Mouse (Mus musculus) macrophage (primary cell): Measurements from ENCODE around the gene Zfp639. TPM values are rescaled to one million over a fixed set of nuclear protein-coding genes. Genes with fewer than 3 reads are reported as not detected.

Experiments
- H3K27ac ChIP-seq: fragments of 350-480 bp; formaldehyde crosslinking; 2 replicates; pipeline ENCODE4 v1.9.0; 2021
- H3K36me3 ChIP-seq: fragments of 350-480 bp; formaldehyde crosslinking; 2 replicates; pipeline ENCODE4 v1.9.0; 2021; ENCODE audit errors: inconsistent target
- H3K4me3 ChIP-seq: fragments of 350-480 bp; formaldehyde crosslinking; 2 replicates; pipeline ENCODE4 v1.9.0; 2021; ENCODE audit errors: inconsistent target
- H3K79me2 ChIP-seq: fragments of 350-480 bp; formaldehyde crosslinking; 2 replicates; pipeline ENCODE4 v1.9.0; 2021; ENCODE audit errors: inconsistent target
- WGBS: methylation state at CpG from one replicate; pipeline ENCODE4 v1.1.7; 2026; ENCODE audit warnings: inconsistent platforms; ENCODE audit not compliant: missing documents; 5-methylcytosine and 5-hydroxymethylcytosine counted together
- polyA plus RNA-seq: library from polyadenylated mRNA; stranded (reverse); fragments of 250-400 nt; gene quantifications from 3 replicates; pipeline ENCODE4 v1.2.4, GENCODE M21; 2018; ENCODE audit warnings: inconsistent platforms

Gene Zfp639
- polyA plus RNA-seq, 1 experiment from 2014 or later: 31.2 TPM

GRCm38 (mm10) chr3:32492097-32493090 lies 17.7 kb upstream of the Zfp639 start, which contains the start of gene Kcnmb3:
Gene Kcnmb3, minus strand, starts transcription at chr3:32492231.
- 82% methylated on average over 11 of the region's 11 CpGs for WGBS
- Histone ChIP-seq H3K4me3 (no peak within 1 kb of the TSS), H3K27ac (no peak within 1 kb of the TSS)

DNA sequence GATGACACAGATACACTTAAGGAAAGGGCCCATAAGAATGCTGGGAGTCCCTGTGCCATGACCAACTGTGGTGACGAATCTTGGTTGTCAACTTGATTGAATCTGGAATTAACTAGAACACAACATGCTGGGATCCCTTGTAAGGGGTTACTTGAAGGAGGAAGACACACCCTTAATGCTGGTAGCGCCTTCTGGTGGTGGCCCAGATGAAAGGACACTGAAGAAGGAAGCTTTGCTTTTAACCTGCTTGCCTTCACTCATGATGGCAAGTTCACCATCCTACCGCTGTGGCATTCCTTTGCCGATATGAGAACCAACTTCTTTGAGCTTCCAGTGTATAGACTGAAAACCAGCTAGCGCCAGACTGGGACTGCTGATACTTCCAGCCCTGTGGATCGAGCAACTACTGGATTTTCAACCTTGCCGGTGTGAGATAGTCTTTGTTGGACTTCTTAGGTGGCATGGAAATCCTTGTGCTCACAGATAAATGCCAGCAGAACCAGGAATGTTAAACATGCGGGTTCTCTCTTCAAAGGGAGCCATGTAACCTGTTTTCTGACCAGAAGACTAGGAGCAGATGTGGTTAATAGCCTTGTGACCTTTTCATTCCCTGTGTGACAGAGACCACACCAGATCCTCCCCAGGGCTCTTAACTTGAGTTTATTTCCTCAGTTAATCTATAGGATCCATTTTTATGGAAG lies 15.5 kb upstream of the Zfp639 start:
- Histone ChIP-seq H3K4me3 (no peak overlapping the region), H3K36me3 (no peaks in the 10 kb centered on the region), H3K27ac (no peak overlapping the region), H3K79me2 (no peaks in the 10 kb centered on the region)
- WGBS: 90% methylated on average over 8 of the region's 8 CpGs

More at GRCm38 (mm10) chr3:32492097-32493090, 17.7 kb upstream of the Zfp639 start, which contains the start of gene Kcnmb3:
- Histone ChIP-seq H3K79me2 (no peaks in the 10 kb centered on the region), H3K36me3 (no peaks in the 10 kb centered on the region)

DNA sequence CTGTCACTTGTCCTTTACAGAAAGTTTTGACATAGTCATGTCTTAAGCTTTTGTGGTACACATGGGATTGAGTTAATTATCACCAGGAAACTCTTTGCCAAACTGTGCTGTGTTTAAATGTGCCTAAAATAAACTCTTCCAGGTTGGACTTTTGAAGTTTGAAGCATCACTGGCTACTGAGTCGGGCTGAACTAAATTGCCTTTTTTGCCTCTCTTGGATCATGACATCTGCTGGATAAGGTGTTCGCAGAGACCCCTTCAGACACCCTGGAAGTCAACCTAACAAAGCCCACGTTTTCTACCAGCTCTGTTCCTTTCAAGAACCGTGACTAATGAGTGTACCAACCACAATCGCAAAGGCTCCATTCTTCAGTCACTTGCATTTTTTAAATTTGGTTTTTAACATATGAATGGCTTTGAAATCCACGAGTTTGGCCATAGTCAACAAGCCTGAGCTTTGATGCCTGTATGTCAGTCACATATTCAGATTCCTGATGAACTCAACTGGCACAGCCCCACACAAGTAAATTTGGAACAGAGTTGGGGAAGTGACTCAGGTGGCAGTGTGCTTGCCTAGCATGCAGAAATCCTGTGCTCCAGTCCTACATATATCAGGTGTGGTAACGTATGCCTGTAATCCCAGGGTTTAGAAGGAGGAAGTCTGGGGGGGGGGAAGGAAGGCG lies 14.8 kb upstream of the Zfp639 start:
- WGBS: 76% methylated on average over 8 of the region's 8 CpGs
- H3K27ac ChIP-seq: no peak overlapping the region
- no peaks in the 10 kb centered on the region for H3K79me2 ChIP-seq
- no peak overlapping the region for H3K4me3 ChIP-seq
- no peaks in the 10 kb centered on the region for H3K36me3 ChIP-seq

- WGBS: 78% methylated on average over 8 of the region's 8 CpGs
- Histone ChIP-seq H3K79me2 (no peaks in the 10 kb centered on the region), H3K36me3 (no peaks in the 10 kb centered on the region), H3K4me3 (no peak overlapping the region), H3K27ac (no peak overlapping the region)
These were observed 14.0 kb upstream of the Zfp639 start for GRCm38 (mm10) chr3:32495856-32496710.

- no peak overlapping the region for H3K27ac ChIP-seq
- no peak overlapping the region for H3K4me3 ChIP-seq
- no peaks in the 10 kb centered on the region for H3K36me3 ChIP-seq
- WGBS: 100% methylated on average over 1 of the region's 1 CpGs
- H3K79me2 ChIP-seq: no peaks in the 10 kb centered on the region
These were observed 13.4 kb upstream of the Zfp639 start for GRCm38 (mm10) chr3:32496711-32497070.

GRCm38 (mm10) chr3:32500346-32500745 lies 9.7 kb upstream of the Zfp639 start:
- Histone ChIP-seq H3K79me2 (no peaks in the 10 kb centered on the region), H3K4me3 (no peak overlapping the region), H3K27ac (no peak overlapping the region), H3K36me3 (no peaks in the 10 kb centered on the region)
- WGBS: 96% methylated on average over 2 of the region's 2 CpGs

GRCm38 (mm10) chr3:32505841-32506240 lies 4.2 kb upstream of the Zfp639 start:
- Histone ChIP-seq H3K36me3 (no peaks in the 10 kb centered on the region), H3K79me2 (peaks cover under 1% of the 10 kb centered on the region; the same call in 1 of the 2 replicates), H3K4me3 (no peak overlapping the region), H3K27ac (no peak overlapping the region)
- WGBS: 75% methylated on average over 3 of the region's 3 CpGs

DNA sequence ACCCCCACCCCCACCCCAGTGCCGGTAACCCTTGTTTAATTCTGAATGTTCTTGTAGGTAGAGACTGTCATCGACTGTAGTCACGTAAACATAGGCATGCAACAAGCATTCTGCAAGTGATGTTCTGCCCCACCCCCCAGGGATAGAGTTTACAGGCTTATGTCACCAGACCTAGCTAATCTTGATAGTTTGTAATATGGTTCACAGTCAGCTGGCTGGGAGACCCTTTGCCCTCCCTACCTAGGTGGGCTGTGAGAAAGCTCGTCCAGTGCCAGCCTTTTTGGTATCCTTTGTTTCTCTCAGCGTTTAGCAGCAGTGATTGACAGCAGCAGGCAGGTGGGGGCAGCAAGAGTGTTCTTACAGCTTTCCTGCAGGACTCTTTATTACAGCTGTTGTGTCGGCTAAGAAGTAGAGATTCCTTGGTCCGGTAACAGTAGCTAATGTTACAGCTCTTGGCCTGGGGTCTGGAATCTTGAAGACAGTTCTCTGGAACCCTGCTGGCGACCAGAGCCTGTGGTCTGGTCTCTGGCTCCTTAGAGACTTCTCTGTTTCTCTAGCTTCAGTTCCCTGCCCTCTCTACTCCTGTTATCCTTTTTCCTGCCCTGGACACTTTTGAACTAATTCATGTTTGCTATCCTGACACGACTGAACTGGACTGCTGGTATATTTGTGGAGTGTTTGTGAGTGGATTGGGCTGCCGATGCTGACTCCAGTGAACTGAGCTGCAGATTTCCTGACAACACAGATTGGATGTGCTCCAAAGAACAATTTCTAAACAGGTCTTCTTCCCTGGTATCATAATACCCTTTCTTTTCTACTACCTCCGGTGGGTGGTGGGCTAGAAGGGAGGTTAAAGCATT lies 3.5 kb upstream of the Zfp639 start:
- WGBS: 90% methylated on average over 11 of the region's 11 CpGs

DNA sequence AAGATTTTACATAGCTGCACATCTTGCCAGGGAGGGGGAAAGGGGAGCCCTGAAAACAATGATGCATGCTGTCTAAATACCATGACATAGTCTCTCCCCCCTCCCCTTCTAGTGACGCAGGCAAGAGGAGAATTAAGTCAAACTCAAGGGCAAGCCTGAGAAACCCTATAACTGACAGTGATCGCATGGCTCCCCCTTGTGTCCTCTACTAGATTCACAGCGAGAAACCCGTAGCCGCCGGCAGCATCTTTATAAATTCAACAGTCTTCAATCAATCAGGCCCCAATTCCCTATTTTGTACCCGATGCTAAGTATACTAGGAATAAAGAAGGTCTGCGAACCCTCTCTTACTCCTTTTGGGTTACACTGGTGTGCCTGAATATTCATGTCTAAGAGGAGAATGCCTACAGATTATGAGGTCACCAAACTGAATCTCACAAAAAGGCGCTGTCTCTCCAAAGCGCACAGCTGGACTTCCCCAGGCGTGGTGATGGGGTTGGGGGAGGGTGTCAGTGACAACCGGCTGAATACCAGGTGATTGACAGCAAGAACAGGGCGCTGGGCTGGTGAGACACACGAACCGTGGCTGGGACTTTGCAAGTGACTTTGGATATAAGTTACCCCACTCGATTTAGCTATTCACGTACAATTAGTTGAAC lies 1.3 kb upstream of the Zfp639 start:
- no peaks in the 10 kb centered on the region for H3K36me3 ChIP-seq
- H3K4me3 ChIP-seq: no peak overlapping the region
- WGBS: 5% methylated on average over 17 of the region's 17 CpGs
- no peak overlapping the region for H3K27ac ChIP-seq
- peaks cover 30% of the 10 kb centered on the region for H3K79me2 ChIP-seq

More for the DNA sequence above, 3.5 kb upstream of the Zfp639 start:
- no peak overlapping the region for H3K4me3 ChIP-seq
- no peak overlapping the region for H3K27ac ChIP-seq
- H3K36me3 ChIP-seq: no peaks in the 10 kb centered on the region
- H3K79me2 ChIP-seq: peaks cover 8% of the 10 kb centered on the region

DNA sequence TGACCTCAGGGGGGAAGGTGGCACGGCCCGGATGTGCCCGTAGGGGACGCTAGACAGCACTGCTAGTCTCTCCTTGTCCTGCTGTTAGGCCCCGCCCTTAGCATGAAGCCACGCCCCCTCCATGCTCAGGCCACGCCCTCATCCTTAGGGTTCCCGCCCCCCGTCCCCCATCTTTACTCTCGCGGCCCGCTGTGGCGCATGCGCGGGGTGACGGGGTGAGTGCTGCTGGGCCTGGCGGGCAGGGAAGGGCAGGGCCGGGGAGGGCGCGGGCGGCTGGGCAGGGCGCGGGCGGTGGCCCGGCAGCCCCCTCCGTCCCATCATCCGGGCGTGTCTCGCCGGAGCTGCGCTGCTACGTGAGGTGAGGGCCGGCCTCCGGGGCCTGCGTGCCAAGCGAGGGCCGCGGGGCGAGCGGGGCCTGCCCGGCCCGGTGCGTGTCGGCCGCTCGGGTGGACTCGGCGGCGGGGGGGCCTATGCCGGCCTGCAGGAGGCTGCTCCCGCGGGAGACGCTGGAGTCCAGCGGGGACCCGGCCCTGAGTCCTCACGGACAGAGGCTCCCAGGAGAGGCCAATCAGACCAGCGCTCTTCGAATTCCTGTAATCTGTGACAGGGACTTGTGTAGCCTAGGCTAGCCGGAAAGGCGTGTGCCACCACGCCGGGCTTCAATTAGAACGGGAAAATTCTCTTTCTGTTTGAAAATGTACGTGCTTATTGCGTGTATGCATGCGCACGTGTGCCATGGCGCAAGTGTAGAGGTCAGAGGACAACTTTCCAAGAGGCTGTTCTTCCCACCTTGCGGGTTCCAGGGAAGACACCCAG lies 524 bp downstream of the Zfp639 start:
- peak overlapping the region; percentile 85 for H3K4me3 ChIP-seq
- H3K36me3 ChIP-seq: peaks cover 14% of the 10 kb centered on the region
- H3K27ac ChIP-seq: peak overlapping the region; percentile 66
- H3K79me2 ChIP-seq: peaks cover 48% of the 10 kb centered on the region
- 1% methylated on average over 66 of the region's 69 CpGs for WGBS

- Histone ChIP-seq H3K4me3 (peak overlapping the region; percentile 85), H3K79me2 (peaks cover 53% of the 10 kb centered on the region), H3K36me3 (peaks cover 18% of the 10 kb centered on the region), H3K27ac (peak overlapping the region; percentile 66)
- WGBS: 1% methylated on average over 13 of the region's 13 CpGs
These were observed 1.1 kb downstream of the Zfp639 start for GRCm38 (mm10) chr3:32511191-32511550.

GRCm38 (mm10) chr3:32512686-32513284 lies 2.7 kb downstream of the Zfp639 start:
- H3K79me2 ChIP-seq: peaks cover 54% of the 10 kb centered on the region
- 86% methylated on average over 7 of the region's 7 CpGs for WGBS
- H3K27ac ChIP-seq: no peak overlapping the region
- no peak overlapping the region for H3K4me3 ChIP-seq
- H3K36me3 ChIP-seq: peaks cover 33% of the 10 kb centered on the region
